20 mouse cellular contexts compared by ENCODE assay signal in the genomic region with DNA sequence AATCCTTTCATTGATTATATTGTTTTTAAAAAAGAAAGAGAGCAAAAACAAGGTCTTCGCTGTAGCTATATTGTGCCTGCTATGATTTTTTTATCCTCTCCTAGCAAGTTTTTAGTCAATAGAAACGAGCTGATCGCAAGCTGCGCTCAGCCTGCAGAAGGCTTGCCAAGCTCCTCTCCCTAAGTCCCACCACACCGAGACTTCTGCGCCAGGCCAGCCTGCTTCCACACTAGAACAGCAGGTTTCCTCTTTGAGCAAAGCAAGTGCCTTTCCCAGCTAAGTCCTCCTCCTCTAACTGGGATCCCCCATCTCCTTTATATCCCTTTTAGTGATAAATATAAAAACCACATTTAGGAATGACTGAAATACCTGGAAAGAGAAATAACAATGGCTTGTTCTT.
DNase-seq lines count a peak whose midpoint lies in the region; ATAC-seq lines count a peak whose summit lies in the region.
"Had no signal": no experiment of that assay in that cellular context is flagged by ENCODE, and none has a peak within 500 bp of the region (broad histone marks: within the 10 kb centered on the region; RNA-seq: fewer than 3 reads in every experiment).

No protein-coding gene starts in this region.

- intact Hi-C loops in left cerebral cortex, postnatal 10 days (cut with DNase I): no loop called here

- WGBS in intestine, embryonic 16.5 days: 83% methylated on average over 6 of the region's 6 CpGs

- no peak overlapping the region for H3K27ac ChIP-seq in intestine, embryonic 16.5 days (ENCODE audit: low read length)
- H3K27ac ChIP-seq: forebrain, embryonic 13.5 days; hindbrain, embryonic 14.5 days; intestine, embryonic 15.5 days; kidney, postnatal 0 days had no signal

- H3K4me1 ChIP-seq in intestine, embryonic 16.5 days (ENCODE audit: control insufficient read depth, insufficient read depth, low read length): no peaks in the 10 kb centered on the region
- H3K4me1 ChIP-seq: forebrain, embryonic 13.5 days; intestine, embryonic 15.5 days had no signal

- H3K4me2 ChIP-seq in intestine, embryonic 16.5 days (ENCODE audit: low read depth, low read length): no peak overlapping the region
- H3K4me2 ChIP-seq: forebrain, embryonic 13.5 days; heart, embryonic 12.5 days; hindbrain, embryonic 14.5 days; intestine, embryonic 15.5 days; limb, embryonic 15.5 days had no signal

- DNase-seq in layer of hippocampus, adult 11-12 months (ENCODE audit: low spot score): peak; percentile 44
- no peak for DNase-seq in layer of hippocampus, adult 9-10 months (ENCODE audit: low spot score)
- peak; percentile 36 to 58 for DNase-seq in frontal cortex, postnatal 10 days (ENCODE audit: low spot score in 2 of 2)
- peak; percentile 43 to 70 for DNase-seq in left cerebral cortex, postnatal 10 days (ENCODE audit: extremely low spot score in 1 of 2, low spot score in 2 of 2)
- DNase-seq in right cerebral cortex, postnatal 36 days (ENCODE audit: low spot score in 2 of 2): peak; percentile 48 to 62
- no peak for DNase-seq in spleen, adult 12 weeks (ENCODE audit: low spot score)
- DNase-seq: adrenal gland, postnatal 14 days; cerebellum, adult 2 months; liver, postnatal 0 days; lung, postnatal 36 days; thymus, postnatal 14 days had no signal

- H3K9me3 ChIP-seq in intestine, embryonic 16.5 days (ENCODE audit: control insufficient read depth, low read length): no peaks in the 10 kb centered on the region
- H3K9me3 ChIP-seq: forebrain, embryonic 13.5 days; intestine, embryonic 15.5 days; limb, embryonic 15.5 days had no signal

- ATAC-seq in intestine, embryonic 16.5 days: no peak
- ATAC-seq: activated CD4-positive, CD25-positive, alpha-beta regulatory T cell, adult 4 months; forebrain, embryonic 13.5 days; intestine, embryonic 15.5 days; liver, postnatal 0 days; Patski had no signal

- no peak overlapping the region for H3K9ac ChIP-seq in intestine, embryonic 16.5 days (ENCODE audit: low read depth, low read length)
- H3K9ac ChIP-seq: forebrain, embryonic 13.5 days; heart, embryonic 12.5 days; hindbrain, embryonic 14.5 days; intestine, embryonic 15.5 days; limb, embryonic 15.5 days; liver, postnatal 0 days had no signal

- no peak overlapping the region for H3K4me3 ChIP-seq in intestine, embryonic 16.5 days (ENCODE audit: low read length)
- H3K4me3 ChIP-seq: forebrain, embryonic 13.5 days; heart, embryonic 12.5 days; intestine, embryonic 15.5 days; limb, embryonic 15.5 days had no signal

- H3K36me3 ChIP-seq in intestine, embryonic 16.5 days (ENCODE audit: control insufficient read depth, insufficient read depth, low read length): no peaks in the 10 kb centered on the region
- H3K36me3 ChIP-seq: heart, embryonic 12.5 days; intestine, embryonic 15.5 days; limb, embryonic 15.5 days had no signal

- H3K27me3 ChIP-seq in intestine, embryonic 16.5 days (replicated peaks; ENCODE audit: control insufficient read depth, insufficient read depth, low read length): no peaks in the 10 kb centered on the region
- H3K27me3 ChIP-seq: forebrain, embryonic 13.5 days; heart, embryonic 12.5 days; intestine, embryonic 15.5 days; limb, embryonic 15.5 days; Patski had no signal

Comparison
In these comparisons a context has a peak if more than half of its experiments do, and no peak if none do; other contexts are left out.
1. DNase-seq: peak in layer of hippocampus, adult 11-12 months (single experiment), frontal cortex, postnatal 10 days (2 of 2), left cerebral cortex, postnatal 10 days (2 of 2) and right cerebral cortex, postnatal 36 days (2 of 2); none in layer of hippocampus, adult 9-10 months (single experiment) and spleen, adult 12 weeks (single experiment).